Mouse (Mus musculus): ENCODE results near the gene Gm9495.
"Not testable (repeated sequence)": the region's sequence is repeated elsewhere in the genome, so short reads cannot be mapped to it uniquely, and the experiment has no call there.

Gm9495 gene

GRCm38 (mm10) chr8:69453465-69453864 lies at the start of gene Gm9495:
Gene Gm9495 (minus strand): TSS chr8:69453565.
- DNase-seq (ENCODE audit: low read depth, low spot score): not testable (repeated sequence)

DNA sequence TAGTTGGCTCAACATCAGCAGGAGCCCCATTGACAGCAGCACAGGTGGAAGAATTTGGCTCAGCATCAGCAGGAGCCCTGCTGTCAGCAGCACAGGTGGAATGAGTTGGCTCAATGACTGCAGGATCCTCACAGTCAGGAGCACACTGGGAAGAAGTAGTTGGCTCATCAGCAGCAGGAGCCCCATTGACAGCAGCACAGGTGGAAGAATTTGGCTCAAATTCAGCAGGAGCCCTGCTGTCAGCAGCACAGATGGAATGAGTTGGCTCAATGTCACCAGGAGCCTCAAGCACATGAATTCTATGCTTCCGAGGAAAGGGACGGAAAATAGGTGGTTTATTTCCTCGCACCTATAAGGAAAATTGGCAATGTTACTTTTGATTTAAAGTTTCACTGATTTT lies 21.6 kb upstream of the Gm9495 start:
- DNase-seq (ENCODE audit: low read depth, low spot score): not testable (repeated sequence)

DNA sequence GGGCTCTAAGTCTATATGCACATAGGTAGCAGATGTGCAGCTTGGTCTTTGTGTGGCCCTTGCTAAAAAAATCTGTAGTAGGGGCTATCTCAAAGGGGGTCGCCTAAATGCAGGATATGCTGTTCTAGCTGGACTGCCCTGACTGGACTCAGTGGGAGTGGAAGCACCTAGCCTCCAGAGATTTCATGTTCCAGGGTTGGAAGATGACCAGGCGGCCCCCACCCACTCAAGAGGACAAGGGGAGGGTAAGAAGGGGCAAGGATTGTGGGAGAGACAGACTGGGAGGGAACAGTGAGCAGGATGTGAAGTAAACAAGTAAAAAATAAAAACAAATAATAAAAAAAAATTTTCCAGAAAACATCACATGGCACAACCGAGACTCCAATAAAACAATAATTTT lies 33.3 kb downstream of the Gm9495 start:
- not testable (repeated sequence) for DNase-seq (ENCODE audit: low read depth, low spot score)

- no peak for DNase-seq (ENCODE audit: low read depth, low spot score)
Observed at GRCm38 (mm10) chr8:69414326-69414725, 39.0 kb downstream of the Gm9495 start.

- no peak for DNase-seq (ENCODE audit: low read depth, low spot score)
Observed at GRCm38 (mm10) chr8:69404768-69405167, 48.6 kb downstream of the Gm9495 start.

DNA sequence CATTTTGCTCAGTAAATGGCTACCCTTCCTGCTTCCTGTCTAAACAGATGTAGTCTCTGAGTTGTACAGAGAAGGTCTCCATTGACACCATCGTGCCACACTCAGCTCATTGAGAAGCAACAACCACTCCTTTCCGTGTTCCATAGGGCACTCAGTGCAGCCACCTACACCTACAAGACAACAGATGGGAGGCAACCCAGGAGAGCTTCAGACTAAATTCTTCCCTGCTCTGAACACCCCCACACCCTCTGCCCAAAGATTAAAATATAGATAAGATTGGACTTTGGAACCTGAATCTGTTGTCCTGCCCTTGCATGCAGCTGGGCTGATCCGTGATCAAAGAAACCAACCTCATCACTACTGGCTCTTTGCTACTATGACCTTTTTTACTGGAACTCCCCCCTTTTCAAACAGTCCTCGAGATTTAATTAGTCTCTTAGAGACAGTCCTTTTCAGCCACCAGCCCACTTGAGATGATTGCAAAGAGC lies 53.4 kb downstream of the Gm9495 start:
- no peak for DNase-seq (ENCODE audit: low read depth, low spot score)

GRCm38 (mm10) chr8:69399181-69399955 lies 54.0 kb downstream of the Gm9495 start:
- peak; percentile 23 for DNase-seq (ENCODE audit: low read depth, low spot score)

- no peak for DNase-seq (ENCODE audit: low read depth, low spot score)
Observed at GRCm38 (mm10) chr8:69396196-69396595, 57.2 kb downstream of the Gm9495 start.

DNA sequence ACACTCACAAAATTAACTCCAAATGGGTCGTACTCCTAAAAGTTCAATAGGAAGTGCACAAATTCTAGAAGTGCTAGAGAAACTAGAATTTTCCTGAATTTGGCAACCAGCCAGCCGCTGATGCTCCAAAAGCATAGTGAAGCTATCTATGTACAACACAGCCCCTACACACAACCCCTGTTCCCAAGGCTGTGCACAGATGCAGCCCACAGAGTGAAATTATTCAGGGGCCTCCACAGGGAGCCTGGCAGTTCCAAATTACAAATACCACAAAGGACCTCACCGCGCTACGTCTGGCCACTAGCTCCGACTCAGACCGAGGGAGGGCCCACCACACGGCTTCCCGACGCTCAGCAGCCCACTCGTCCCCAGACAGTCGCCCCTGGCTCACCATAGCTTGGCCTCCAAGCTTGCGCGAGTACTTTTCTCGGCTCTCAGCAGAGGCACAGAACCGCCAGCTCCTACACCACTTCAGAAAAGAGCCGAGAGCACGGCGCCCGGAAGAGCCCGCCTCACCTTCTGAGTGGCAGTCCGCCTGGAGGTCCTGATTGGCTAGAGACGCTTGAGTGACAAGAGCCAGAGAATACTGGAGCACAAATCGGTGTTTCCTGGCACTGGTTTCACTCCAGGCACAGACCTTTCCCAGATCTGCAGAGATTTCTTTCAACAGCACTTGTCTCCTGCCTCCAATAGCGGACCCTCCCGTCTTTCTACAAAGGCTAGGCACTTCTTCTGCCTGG lies 58.1 kb downstream of the Gm9495 start:
- DNase-seq (ENCODE audit: low read depth, low spot score): peak; percentile 91

DNA sequence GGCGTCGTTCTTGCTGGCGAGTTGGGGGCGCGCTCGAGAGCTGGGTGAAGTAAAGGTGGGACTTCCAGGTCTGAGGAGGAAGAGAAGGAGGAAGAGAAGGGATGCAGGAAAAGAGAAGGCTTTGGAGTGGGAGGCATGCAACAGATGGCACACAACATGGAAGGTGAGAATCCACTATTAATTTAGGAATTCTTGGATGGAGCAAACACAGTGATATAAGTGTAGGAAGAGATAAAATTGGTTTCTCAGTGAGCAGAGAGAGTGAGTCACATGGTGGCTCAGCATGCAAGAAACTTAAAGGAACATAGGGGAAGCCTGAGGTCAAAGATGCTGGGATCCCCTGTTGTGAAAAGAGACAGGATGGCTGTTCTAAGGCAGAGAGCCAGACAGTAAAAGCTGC lies 69.0 kb downstream of the Gm9495 start:
- no peak for DNase-seq (ENCODE audit: low read depth, low spot score)
